Mouse (Mus musculus): ENCODE results near the gene Scaf11.
A peak's percentile ranks its signal among the peaks of the same experiment; 100 is the strongest.
"Not testable (repeated sequence)": the region's sequence is repeated elsewhere in the genome, so short reads cannot be mapped to it uniquely, and the experiment has no call there.

Scaf11 gene

DNA sequence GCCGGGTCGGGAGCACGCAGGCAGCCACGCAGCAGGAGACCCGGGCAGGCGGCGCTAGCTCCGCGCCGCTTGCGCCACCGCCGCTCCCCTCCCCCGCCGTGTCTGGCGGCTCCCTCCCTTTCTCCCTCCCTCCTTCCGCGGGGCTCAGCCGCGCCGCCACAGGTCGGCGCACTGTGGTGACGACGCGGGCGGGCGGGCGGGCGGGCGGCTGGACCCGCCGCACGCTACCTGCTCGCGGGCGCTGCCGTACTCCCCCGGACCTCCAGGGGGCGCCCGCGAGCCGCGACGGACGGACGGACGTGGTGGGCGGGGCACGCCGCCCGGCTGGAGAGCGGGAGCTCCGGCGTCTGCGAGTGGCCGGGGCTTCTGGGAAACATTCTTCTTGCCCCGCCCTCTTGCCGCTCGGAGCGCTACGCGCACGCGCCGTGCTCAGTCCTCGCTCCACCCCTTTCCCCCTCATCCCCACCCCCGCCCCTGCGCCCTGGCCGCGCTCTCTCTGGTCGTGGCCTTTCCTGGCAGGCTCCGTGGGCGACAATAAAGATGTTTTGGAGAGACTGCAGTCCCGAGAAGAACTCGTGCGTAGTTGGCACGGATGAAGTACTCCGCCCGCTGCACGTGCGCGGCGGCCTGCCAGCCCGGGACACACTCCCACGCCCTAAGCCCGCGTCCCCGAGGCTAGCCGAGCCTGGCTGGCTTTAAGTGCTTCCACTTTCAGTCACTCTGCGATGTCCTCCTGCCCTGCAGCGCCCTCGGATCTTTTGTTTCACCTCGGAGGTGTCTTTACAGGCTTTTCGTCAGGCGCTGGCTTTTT is at the start of gene Scaf11:
Scaf11 (minus strand) TSS at position 114 of the 811 bp plus-strand sequence.
- DNase-seq (ENCODE audit: low read depth, low spot score) = peak; percentile 92

DNA sequence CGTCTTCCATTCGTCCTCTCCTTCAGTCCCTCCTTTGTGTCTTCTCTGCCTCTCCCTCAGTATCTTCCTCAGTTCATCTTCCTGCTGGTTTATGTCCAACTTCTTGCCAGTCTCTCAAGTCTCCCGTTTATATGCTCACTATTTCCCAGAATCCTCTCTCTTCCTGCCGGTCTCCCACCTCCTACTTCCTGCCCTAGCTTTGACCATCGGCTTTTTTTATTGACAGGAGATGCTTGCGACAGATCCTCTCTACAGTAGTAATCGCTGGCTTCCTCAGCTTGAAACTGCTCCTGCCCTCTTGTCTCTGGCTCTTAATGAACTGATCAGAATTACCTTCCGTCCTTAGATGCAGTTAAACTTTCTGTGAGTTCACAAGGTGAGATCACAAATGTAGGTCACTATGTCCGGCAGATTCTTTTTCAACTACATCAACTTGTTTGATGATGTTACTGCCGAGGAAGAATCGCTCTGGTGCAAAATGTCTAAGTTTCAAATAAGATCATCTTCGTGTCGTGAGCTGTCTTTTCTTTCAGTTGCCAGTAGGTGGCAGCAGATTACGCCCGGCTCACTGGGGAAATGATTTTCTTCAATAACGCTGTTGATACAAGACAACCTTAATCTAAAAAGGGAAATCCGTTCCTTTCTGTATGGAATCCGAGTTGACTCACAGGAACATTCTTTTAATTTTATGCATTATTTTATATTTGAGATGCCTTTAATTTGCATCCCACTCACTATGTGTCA is 46.6 kb upstream of the Scaf11 start:
- DNase-seq (ENCODE audit: low read depth, low spot score) = peak; percentile 30

DNA sequence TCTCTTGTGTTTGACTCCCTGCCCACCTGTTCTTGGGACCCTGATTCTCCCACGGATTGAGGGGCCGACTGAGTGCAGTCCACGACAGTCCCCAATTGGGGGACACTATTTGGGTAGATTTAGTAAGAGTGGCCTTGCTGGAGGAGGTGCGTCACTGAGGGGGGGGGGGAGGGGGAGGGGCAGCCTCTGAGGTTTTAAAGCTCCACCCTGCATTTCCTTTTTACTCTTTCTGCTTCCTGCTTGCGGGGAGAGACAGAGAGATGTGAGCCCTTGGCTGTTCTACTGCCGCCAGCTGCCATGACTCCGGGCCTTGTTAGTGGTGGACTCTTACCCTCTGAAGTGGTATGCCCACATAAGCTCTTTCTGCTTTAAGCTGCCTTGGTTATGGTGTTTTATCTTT is 37.0 kb upstream of the Scaf11 start:
- no peak for DNase-seq (ENCODE audit: low read depth, low spot score)

DNA sequence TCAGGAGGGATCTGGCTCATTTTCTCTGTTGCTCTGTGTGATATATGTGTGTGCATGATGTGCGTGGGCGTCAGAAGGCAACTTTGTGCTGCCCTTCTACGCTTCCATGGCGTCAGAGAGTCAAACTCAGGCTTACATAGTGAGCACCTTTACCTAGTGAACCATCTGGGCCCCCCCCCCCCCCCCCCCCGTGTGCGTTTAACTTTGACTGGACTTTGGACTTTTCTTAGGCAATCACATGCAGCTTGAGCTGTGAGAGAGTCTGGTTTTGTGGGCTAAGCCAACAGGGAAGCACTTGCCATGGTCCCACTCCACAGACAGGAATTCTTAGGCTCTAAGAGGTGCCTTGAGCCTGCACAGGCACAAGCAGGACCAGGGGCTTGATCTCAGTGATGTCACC is 33.6 kb upstream of the Scaf11 start:
- DNase-seq (ENCODE audit: low read depth, low spot score) = no peak

DNA sequence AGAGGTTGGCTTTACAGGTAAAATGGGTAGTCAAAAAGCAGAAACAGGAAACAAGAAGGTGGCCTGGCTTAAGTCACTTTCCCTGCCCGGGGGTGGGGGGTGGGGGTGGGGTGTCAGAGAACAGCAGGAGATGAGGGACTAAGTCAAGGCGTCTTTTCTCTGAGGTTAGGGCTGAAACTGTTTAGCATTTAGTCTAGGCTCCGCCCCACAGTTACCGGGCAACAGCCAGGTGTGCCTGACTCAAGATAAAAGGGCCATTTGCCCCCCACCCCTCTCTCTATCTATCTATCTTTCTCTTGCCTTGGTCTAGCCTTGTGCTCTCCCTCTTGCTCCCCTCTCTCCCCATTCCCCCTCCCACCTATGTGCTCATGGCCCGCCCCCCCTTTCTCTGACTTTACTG is 32.9 kb upstream of the Scaf11 start:
- no peak for DNase-seq (ENCODE audit: low read depth, low spot score)

DNA sequence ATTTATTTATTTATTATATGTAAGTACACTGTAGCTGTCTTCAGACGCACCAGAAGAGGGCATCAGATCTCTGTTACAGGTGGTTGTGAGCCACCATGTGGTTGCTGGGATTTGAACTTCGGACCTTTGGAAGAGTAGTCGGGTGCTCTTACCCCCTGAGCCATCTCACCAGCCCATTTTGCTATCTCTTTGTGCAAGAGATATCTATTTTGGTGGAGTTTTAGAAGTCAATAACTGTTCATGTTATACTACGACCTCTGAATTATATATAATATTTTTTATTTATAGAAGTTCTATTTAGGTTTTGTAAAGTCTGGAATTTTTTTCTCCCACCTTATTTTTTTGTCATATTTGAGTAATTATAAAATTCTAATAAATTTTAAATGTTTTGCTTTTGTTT is 32.3 kb upstream of the Scaf11 start:
- not testable (repeated sequence) for DNase-seq (ENCODE audit: low read depth, low spot score)

DNA sequence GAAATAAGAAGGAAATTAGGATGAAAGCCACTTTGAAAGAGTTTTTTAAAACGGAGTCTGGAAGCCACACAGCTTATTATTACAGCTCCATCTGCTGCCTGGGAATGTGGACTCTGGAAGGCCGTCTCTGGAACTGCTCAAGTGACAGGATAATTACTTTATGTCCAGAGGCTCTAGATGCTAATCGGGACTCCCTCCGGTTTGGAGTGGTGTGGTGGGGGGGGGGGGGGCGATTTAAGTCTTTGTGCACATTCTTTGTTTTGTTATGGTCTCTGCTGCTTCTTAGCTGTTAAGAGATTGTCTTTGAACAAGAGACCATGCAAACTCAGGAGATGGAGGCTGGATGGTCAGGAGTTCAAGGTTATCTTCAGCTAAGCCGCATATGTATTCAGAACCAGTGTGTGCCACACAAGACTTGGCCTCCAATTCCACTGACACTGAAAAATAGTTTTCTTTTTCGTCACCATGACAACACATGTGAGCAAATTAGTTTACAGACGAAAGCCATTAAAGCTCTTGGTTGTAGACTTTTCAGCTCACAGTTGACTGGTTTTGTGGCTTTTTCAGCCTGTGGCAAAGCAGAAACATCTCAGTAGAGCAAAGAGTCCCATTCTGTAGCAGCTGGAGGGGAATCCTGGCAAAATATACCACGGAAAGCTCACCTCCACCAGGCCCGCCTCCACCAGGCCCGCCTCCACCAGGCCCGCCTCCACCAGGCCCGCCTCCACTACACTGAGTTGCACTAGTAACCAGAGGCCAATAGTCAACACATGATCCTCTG is 31.4 kb upstream of the Scaf11 start:
- DNase-seq (ENCODE audit: low read depth, low spot score) = no peak

DNA sequence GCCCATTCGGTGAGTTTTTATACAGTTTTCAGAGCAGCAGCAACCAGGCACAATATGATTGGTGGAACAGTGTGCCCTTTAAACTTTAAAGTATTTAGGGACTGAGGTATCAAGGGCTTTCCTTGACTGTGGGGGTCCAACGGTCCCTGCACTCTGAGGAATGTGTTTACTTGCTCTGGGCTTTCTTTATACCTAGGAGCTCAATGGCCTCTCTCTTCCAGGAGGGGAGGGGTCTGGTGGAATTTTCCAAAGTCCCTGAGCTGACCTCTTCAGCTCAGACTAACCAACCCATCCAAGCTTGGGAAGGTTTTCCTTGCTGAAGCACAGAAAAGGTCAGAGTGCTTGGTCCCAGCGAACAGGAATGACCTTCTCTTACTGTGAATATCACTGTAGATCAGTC is 30.8 kb upstream of the Scaf11 start:
- DNase-seq (ENCODE audit: low read depth, low spot score) = no peak

DNA sequence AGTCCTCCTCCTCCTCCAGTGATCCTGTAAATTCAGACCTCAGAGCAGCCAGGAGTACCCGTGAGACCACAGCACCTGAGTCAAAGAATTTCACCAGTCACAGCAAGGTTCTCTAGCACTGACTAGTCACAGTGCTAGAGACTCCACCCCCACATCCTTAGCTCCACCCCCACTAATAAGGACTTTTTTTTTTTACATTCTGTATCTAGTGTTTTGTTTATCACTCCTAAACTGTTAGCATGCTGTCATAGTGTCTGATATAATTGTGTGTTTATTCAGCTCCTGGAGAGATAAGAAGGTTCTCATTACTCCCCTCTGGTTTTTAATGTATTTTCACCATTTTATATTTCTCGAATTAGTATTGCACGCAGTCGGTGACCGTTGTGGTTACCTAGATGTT is 29.5 kb upstream of the Scaf11 start:
- DNase-seq (ENCODE audit: low read depth, low spot score) = no peak

DNA sequence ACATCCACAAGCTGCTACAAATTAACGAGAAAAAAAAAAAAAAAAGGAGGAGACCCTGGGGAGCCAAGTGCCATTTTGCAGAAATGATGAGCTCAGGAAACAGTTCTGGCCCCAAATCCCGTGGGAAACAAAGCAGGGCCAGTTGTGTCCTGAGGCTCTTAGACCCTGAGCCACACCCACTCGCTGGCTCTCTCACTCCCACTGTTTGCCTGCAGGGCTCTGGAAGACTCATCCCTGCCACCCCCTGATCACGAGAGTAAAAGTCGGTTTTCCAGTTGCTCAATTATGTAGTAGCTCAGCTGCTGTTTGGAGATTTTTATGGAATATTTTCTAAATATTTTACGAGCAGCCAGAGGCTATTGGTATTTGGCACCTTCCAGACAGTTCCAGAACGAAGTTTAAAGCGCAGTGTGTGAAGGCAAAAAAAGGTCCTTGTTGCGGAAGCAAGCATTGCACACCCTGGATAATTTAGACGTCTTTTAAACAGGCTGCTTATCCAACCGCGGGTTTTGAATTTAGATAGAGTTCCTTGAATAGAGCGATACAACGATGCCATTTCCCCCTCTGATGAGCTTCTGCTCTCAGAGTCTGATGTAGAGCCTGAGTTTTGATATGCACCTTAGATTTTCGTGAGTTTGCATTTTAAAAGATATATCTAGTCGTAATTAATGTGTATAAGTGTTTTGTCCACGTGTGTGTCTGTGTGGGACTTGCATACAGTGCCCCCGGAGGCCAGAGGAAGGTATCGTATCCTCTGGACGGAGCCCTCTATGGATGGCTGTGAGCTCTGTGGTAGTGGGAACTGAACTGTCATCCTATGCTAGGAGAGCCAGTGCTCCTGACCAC is 28.5 kb upstream of the Scaf11 start:
- DNase-seq (ENCODE audit: low read depth, low spot score) = no peak

DNA sequence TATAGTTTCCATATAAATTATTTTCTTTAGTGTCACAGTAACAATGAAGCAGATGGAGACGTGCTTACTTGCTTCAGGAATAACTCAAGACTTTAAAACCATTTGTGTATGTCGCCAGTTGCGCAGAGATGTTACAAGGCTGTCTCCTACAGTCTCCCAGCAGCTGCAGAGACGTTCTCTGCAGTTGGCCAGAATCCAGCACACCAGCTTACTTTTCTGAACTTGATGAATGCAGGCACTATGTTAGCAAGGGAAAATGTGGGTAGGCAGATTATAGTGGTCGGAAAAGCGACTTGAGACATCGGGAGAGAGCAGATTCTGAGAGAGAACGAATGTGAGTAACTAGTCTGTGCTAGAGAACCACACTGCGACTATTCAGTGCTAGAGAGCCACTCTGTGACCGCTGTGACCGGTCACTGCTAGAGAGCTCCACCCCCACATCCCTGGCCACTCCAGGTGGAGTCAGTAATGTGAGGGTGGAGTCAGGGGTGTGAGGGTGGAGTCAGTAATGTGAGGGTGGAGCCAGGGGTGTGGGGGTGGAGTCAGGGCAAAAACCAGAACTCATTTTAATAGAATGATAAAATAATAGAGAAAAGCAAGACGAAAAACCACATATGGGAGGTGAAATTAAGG is 26.5 kb upstream of the Scaf11 start:
- no peak for DNase-seq (ENCODE audit: low read depth, low spot score)

DNA sequence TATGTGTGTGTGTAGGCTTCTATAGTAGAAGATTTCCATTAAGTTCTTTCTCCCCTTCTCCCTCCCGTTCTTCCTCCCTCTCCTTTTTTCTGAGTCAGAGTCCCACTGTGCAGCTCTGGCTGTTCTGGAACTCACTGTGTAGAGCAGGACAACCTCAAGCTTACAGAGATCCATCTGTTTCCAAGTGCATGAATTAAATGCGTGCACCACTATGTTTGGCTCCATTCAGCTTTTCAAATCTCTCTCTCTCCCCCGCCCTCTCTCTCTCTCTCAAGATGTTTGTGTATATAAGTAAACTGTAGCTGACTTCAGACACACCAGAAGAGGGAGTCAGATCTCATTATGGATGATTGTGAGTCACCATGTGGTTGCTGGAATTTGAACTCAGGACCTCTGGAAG is 20.2 kb upstream of the Scaf11 start:
- no peak for DNase-seq (ENCODE audit: low read depth, low spot score)

DNA sequence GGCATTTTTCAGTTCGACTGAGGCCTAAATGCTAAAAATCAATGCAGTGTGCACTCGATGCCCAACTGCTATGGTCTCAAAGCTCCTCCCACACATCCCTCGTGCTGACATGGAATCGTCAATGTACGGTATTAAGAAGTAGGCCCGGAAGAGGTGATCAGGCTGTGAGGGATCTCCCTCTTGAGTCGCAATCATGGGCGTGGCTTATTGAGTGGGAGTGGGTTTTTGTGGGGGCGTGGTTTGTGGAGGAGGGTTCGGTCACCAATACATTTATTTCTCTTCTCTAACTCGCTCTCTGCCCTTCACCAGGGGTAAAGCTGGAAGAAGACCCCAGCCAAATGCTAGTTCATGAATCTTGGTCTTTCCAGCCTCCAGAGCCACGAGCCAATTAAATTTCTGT is 17.4 kb upstream of the Scaf11 start:
- no peak for DNase-seq (ENCODE audit: low read depth, low spot score)

DNA sequence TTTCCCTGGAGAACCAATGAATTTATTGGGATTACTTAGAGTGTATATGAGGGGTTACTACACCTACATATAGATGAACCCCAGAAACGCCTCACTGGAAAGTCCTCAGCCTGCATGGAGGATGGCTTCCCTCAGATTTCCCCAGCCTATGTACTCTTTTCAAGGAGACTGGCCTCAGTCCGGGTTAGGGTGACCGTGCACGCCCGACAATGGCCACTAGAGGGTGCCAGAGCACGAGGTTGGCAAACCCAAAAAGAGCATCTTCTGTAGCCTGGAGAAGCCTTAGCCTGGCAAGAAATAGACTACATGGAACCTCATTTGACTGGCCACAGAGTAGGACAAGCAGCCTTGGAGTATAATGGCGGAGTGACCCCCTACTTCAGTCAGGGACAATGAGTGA is 15.7 kb upstream of the Scaf11 start:
- no peak for DNase-seq (ENCODE audit: low read depth, low spot score)

DNA sequence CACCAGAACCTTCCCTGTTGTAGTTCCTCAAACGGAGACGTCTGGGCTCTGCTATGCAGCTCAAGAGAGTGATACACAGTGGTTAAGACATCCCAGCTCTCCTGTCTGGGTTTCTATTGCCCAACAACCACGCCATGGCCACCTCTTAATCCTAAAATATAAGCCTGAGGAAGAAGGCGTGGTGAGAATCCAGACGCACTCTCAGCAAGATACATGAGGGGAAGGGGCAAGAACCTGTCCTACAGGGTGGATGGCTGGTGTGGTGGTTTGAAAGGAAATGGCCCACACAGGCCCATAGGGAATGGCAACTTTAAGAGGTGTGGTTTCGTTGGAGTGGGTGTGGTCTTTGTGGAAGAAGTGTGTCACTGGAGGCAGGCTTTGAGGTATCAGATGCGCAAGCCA is 14.9 kb upstream of the Scaf11 start:
- no peak for DNase-seq (ENCODE audit: low read depth, low spot score)

DNA sequence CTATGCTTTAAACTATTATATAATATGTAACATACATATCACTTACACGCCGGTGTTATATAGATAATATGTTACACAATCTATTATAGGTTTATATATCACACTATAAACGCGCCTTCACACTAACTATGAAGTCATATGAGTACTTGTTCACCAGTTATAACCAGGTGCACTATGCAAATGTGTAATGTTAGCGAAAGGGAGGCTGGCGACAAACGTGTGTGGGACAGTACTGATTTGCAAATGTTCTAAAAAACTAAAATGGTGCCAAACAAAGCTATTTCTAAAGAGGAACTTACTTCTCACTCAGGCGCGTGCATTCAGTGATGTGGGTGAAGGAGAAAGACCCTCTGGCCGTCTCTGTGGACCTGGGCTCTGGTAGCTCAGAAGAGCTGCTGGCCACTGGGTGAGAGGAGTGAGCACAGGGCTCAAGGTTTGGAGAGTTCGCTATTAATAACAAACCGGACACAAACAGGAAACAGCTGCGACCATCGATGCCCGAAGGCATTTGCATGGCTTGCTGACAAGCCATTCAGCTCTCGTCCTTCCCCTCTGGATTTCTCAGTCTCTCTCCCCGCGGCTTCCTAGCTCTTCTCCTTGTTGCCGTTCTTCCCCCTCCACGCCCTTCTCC is 13.8 kb upstream of the Scaf11 start:
- no peak for DNase-seq (ENCODE audit: low read depth, low spot score)

DNA sequence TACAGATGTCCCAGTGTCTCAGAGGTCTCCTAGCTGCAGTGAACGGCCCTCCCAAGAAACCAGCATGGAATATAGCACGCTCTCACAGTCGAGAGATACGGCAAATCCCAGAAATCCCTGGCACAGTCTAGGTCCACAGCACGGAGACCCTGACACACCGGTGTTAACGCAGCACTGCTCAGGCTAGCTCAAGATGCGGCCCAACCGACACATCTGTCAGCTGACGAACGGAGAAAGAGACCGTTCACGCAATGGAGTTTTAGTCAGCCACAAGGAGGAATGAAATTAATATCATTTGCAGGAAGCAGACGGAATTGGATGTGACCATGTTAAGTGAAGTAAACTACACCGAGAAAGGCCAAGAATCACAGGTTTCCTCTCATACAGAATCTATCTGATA is 13.3 kb upstream of the Scaf11 start:
- no peak for DNase-seq (ENCODE audit: low read depth, low spot score)

DNA sequence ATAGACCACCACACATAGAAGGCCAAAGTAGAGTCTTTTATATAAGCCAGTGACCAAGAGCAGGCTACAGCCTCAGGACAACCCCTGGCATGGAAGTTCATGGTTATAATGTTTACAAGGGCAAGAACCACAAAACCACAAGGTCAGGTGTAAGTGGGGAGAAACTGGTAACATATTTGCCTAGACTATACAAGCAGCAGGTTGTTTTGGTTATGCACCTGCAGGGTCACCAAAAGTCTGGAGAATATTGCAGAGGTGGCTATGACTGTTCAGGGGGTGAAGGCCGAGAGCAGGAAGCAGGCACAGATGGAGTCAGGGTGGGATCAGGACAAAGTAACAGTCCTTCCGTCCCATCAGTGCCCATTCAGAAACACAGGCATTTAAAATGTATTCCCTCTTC is 7.7 kb upstream of the Scaf11 start:
- no peak for DNase-seq (ENCODE audit: low read depth, low spot score)

DNA sequence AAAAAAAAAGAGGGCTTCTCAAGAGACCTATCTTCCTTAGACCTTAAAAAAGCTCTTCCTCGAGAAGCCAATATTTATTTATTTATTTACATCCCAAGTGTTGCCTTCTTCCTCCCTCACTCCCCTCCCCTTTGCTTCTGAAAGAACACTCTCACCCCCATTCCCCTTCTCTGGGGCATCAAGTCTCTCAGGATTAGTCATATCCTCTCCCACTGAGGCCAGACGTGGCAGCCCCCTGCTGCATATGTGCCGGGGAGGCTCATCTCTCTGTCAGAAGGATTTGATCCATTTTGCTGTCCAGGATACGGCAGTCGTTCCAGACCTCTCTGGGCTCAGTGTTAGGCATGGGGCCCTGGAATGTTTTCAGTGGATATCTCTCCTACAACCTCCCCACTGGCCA is 7.2 kb upstream of the Scaf11 start:
- no peak for DNase-seq (ENCODE audit: low read depth, low spot score)

DNA sequence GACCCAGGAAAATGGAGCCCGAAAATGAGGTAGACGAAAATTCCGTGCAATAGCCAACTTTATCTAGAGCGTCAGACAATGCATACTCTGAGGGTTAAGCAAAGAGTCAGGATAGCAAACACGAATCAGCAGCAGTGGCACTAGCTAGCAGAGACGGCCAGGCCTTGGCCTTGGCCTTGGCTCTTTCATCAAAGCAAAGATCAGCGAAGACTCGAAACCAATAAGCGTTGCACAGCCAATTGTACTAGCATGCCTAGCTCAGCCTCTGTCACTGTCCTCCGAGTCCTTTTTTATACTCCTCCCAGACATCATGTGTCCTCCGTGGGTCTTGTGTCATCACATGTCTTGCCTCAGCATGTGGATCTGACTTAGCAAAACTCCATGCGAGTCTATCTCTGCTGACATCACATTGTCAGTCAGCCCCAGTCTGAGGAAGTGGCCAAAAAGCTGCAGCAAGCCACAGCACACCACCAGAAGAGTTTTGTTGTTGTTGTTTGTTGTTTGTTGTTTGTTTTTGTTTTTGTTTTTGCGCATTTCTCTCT is 5.8 kb upstream of the Scaf11 start:
- DNase-seq (ENCODE audit: low read depth, low spot score) = no peak
